Mouse (Mus musculus): ENCODE results near the gene Kcnd3.

DNA sequence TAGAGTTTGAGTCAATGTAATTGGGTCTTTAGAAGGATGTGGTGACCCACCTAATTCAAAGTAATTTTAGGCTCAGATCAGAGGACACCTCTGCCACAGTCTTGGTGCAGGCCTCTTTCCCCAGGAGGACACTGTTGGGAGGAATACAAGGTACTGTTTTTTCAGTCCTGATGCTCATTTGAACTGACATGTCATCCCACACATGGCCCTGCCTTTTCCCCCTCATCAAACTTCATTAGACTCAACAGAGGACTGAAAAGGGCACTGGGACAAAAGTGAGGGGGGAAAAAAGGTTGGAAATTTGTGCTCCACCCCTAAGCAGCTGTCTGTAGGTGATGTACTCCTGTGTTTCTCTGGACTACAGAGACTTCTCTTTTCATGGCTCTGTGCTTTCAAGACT is 39.4 kb upstream of the Kcnd3 start:
- TF ChIP-seq GATA1 (IDR thresholded peaks at IDR 0.05; ENCODE audit: low read length) (no peak), TAL1 (IDR thresholded peaks at IDR 0.05; ENCODE audit: low read length) (no peak)

Data from erythroblast, embryonic 14.5 days (primary cell).